Mouse (Mus musculus) cerebellum, adult 11-12 months (tissue): ENCODE measurements around the gene Cracr2b.

Source experiments
- DNase-seq: peaks from one replicate; pipeline ENCODE4 v3.0.0; 2022

Cracr2b gene

GRCm38 (mm10) chr7:141460391-141461113 is at the start of gene Cracr2b:
TSS of gene Cracr2b (plus strand) at chr7:141461094.
- DNase-seq = peak; percentile 64

- no peak for DNase-seq
Measured at GRCm38 (mm10) chr7:141411667-141412066, 49.2 kb upstream of the Cracr2b start.

- DNase-seq = peak; percentile 68
Measured at GRCm38 (mm10) chr7:141413331-141413730, 47.6 kb upstream of the Cracr2b start.

- peak; percentile 98 for DNase-seq
Measured at GRCm38 (mm10) chr7:141413809-141414584, 46.9 kb upstream of the Cracr2b start, which contains the start of gene Gatd1. TSS of gene Gatd1 (minus strand) at chr7:141414136.

- DNase-seq = peak; percentile 55
Measured at GRCm38 (mm10) chr7:141416144-141416841, 44.6 kb upstream of the Cracr2b start.

- DNase-seq = no peak
Measured at GRCm38 (mm10) chr7:141417731-141418681, 42.9 kb upstream of the Cracr2b start.

- DNase-seq = no peak
Measured at GRCm38 (mm10) chr7:141418970-141419369, 41.9 kb upstream of the Cracr2b start.

- no peak for DNase-seq
Measured at GRCm38 (mm10) chr7:141420030-141420702, 40.7 kb upstream of the Cracr2b start.

- DNase-seq = no peak
Measured at GRCm38 (mm10) chr7:141423811-141424210, 37.1 kb upstream of the Cracr2b start.

GRCm38 (mm10) chr7:141426948-141427730 is 33.8 kb upstream of the Cracr2b start:
- peak; percentile 51 for DNase-seq

GRCm38 (mm10) chr7:141428701-141429100 is 32.2 kb upstream of the Cracr2b start:
- peak; percentile 64 for DNase-seq

GRCm38 (mm10) chr7:141429310-141429709 is 31.6 kb upstream of the Cracr2b start, which contains the start of gene Cend1:
TSS of gene Cend1 (minus strand) at chr7:141429491.
- DNase-seq = peak; percentile 95

- peak; percentile 77 for DNase-seq
Measured at GRCm38 (mm10) chr7:141429840-141430584, 30.9 kb upstream of the Cracr2b start.

- DNase-seq = peak; percentile 71
Measured at GRCm38 (mm10) chr7:141430585-141431240, 30.2 kb upstream of the Cracr2b start.

GRCm38 (mm10) chr7:141431434-141432185 is 29.3 kb upstream of the Cracr2b start:
- peak; percentile 73 for DNase-seq

GRCm38 (mm10) chr7:141432186-141432611 is 28.7 kb upstream of the Cracr2b start:
- DNase-seq = peak; percentile 86

GRCm38 (mm10) chr7:141432741-141433516 is 28.0 kb upstream of the Cracr2b start:
- DNase-seq = peak; percentile 98
